Mouse (Mus musculus): Measurements from ENCODE around the gene Rbm4. TPM values are rescaled to one million over a fixed set of nuclear protein-coding genes. Genes with fewer than 3 reads are reported as not detected.

The Rbm4 gene
- polyA plus RNA-seq, 1 experiment from 2014 or later = 22.2 TPM

- ATAC-seq (ENCODE audit: low FRiP score, low TSS enrichment) = no peak
These were observed 54.6 kb downstream of the Rbm4 start for GRCm38 (mm10) chr19:4739053-4739452.

DNA sequence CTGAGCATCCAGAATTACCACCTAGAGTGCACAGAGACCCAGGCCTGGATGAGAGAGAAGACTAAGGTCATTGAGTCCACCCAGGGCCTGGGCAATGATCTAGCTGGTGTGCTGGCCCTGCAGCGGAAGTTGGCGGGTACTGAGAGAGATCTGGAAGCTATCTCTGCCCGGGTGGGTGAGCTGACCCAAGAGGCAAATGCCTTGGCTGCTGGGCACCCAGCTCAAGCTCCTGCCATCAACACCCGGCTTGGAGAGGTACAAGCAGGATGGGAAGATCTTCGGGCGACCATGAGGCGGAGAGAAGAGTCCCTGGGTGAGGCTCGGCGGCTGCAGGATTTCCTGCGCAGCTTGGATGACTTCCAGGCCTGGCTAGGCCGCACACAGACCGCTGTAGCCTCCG is 55.8 kb downstream of the Rbm4 start:
- no peaks in the 10 kb centered on the region for H3K27me3 ChIP-seq (ENCODE audit: control insufficient read depth, insufficient read depth, low read length)
- H3K4me3 ChIP-seq (ENCODE audit: low read depth, low read length) = no peak overlapping the region
- DNase-seq (ENCODE audit: low spot score) (no peak), ATAC-seq (ENCODE audit: low FRiP score, low TSS enrichment) (no peak)
- no peak overlapping the region for H3K4me2 ChIP-seq (replicated peaks; ENCODE audit: low read depth)
- H3K9ac ChIP-seq (ENCODE audit: low read length) = no peak overlapping the region
- no peaks in the 10 kb centered on the region for H3K9me3 ChIP-seq (ENCODE audit: control insufficient read depth, low read length)
- H3K36me3 ChIP-seq (ENCODE audit: control insufficient read depth, insufficient read depth, low read length) = no peaks in the 10 kb centered on the region; the same call in 1 of the 2 replicates
- 85% methylated on average over 13 of the region's 13 CpGs for WGBS
- no peak for TF ChIP-seq EP300 (optimal IDR thresholded peaks at IDR 0.05)
- H3K27ac ChIP-seq (replicated peaks) = no peak overlapping the region
- no peaks in the 10 kb centered on the region for H3K4me1 ChIP-seq (replicated peaks; ENCODE audit: control insufficient read depth, insufficient read depth)

More at GRCm38 (mm10) chr19:4739053-4739452, 54.6 kb downstream of the Rbm4 start:
- 96% methylated on average over 11 of the region's 11 CpGs for WGBS
- TF ChIP-seq EP300 (optimal IDR thresholded peaks at IDR 0.05) (no peak), CTCF (IDR thresholded peaks at IDR 0.05; ENCODE audit: low read depth) (no peak)
- no peaks in the 10 kb centered on the region for H3K9me3 ChIP-seq (ENCODE audit: control insufficient read depth, low read length)
- DNase-seq (ENCODE audit: low spot score) = no peak
- H3K27me3 ChIP-seq (ENCODE audit: control insufficient read depth, insufficient read depth, low read length) = no peaks in the 10 kb centered on the region
- H3K9ac ChIP-seq (ENCODE audit: low read length) = no peak overlapping the region
- no peak overlapping the region for H3K4me2 ChIP-seq (replicated peaks; ENCODE audit: low read depth)
- H3K4me3 ChIP-seq (ENCODE audit: low read depth, low read length) = no peak overlapping the region
- H3K36me3 ChIP-seq (ENCODE audit: control insufficient read depth, insufficient read depth, low read length) = no peaks in the 10 kb centered on the region; the same call in 1 of the 2 replicates
- no peaks in the 10 kb centered on the region for H3K4me1 ChIP-seq (replicated peaks; ENCODE audit: control insufficient read depth, insufficient read depth)
- H3K27ac ChIP-seq (replicated peaks) = no peak overlapping the region

Other genes starting within 250 kb of the Rbm4 start
- gene Lrfn4, start 178.2 kb downstream of the Rbm4 start, polyA plus RNA-seq (2015; fragmentation: Nextera tagmentation; extraction: Ambion mirVana) = 4.3 and 5.0 TPM in 2 replicates
- 46.4 and 49.4 TPM in 2 replicates for gene Rce1, start 168.3 kb downstream of the Rbm4 start, polyA plus RNA-seq (2015; fragmentation: Nextera tagmentation; extraction: Ambion mirVana)
- gene Gm960, start 95.2 kb downstream of the Rbm4 start, polyA plus RNA-seq (2015; fragmentation: Nextera tagmentation; extraction: Ambion mirVana) = 1.7 and 2.3 TPM in 2 replicates
- gene Sptbn2, start 82.7 kb downstream of the Rbm4 start, polyA plus RNA-seq (2015; fragmentation: Nextera tagmentation; extraction: Ambion mirVana) = 3.5 and 3.6 TPM in 2 replicates
- gene Rbm4b, start 37.4 kb downstream of the Rbm4 start, polyA plus RNA-seq (2015; fragmentation: Nextera tagmentation; extraction: Ambion mirVana) = 17.6 and 19.3 TPM in 2 replicates
- gene Gm21992, start 17.7 kb upstream of the Rbm4 start, polyA plus RNA-seq (2015; fragmentation: Nextera tagmentation; extraction: Ambion mirVana) = 16.0 and 19.1 TPM in 2 replicates
- gene Rbm14, start 17.7 kb upstream of the Rbm4 start, polyA plus RNA-seq (2015; fragmentation: Nextera tagmentation; extraction: Ambion mirVana) = 21.9 and 24.2 TPM in 2 replicates
- gene Ccs, start 45.4 kb upstream of the Rbm4 start, polyA plus RNA-seq (2015; fragmentation: Nextera tagmentation; extraction: Ambion mirVana) = 72.7 and 81.6 TPM in 2 replicates
- gene Ccdc87, start 45.5 kb upstream of the Rbm4 start, polyA plus RNA-seq (2015; fragmentation: Nextera tagmentation; extraction: Ambion mirVana) = 0.05 TPM in 1 of 2 replicates, not detected in the other
- gene Ctsf, start 61.2 kb upstream of the Rbm4 start, polyA plus RNA-seq (2015; fragmentation: Nextera tagmentation; extraction: Ambion mirVana) = 24.1 and 28.4 TPM in 2 replicates
- 1.3 and 2.3 TPM in 2 replicates for gene Actn3, start 84.0 kb upstream of the Rbm4 start, polyA plus RNA-seq (2015; fragmentation: Nextera tagmentation; extraction: Ambion mirVana)
- 6.4 and 7.3 TPM in 2 replicates for gene Zdhhc24, start 84.8 kb upstream of the Rbm4 start, polyA plus RNA-seq (2015; fragmentation: Nextera tagmentation; extraction: Ambion mirVana)
- gene Bbs1, start 112.7 kb upstream of the Rbm4 start, polyA plus RNA-seq (2015; fragmentation: Nextera tagmentation; extraction: Ambion mirVana) = 0.85 and 0.95 TPM in 2 replicates
- gene Dpp3, start 134.4 kb upstream of the Rbm4 start, polyA plus RNA-seq (2015; fragmentation: Nextera tagmentation; extraction: Ambion mirVana) = 91.0 and 94.4 TPM in 2 replicates
- gene Peli3, start 149.2 kb upstream of the Rbm4 start, polyA plus RNA-seq (2015; fragmentation: Nextera tagmentation; extraction: Ambion mirVana) = 0.85 and 1.2 TPM in 2 replicates
- 67.9 and 78.0 TPM in 2 replicates for gene Mrpl11, start 168.2 kb upstream of the Rbm4 start, polyA plus RNA-seq (2015; fragmentation: Nextera tagmentation; extraction: Ambion mirVana)
- 0.08 and 0.12 TPM in 2 replicates for gene Npas4, start 196.4 kb upstream of the Rbm4 start, polyA plus RNA-seq (2015; fragmentation: Nextera tagmentation; extraction: Ambion mirVana)
- 1.7 and 1.8 TPM in 2 replicates for gene Slc29a2, start 230.0 kb upstream of the Rbm4 start, polyA plus RNA-seq (2015; fragmentation: Nextera tagmentation; extraction: Ambion mirVana)
- gene B4gat1, start 244.9 kb upstream of the Rbm4 start, polyA plus RNA-seq (2015; fragmentation: Nextera tagmentation; extraction: Ambion mirVana) = 22.3 and 23.6 TPM in 2 replicates
- gene AC124502.3, start 245.0 kb upstream of the Rbm4 start, polyA plus RNA-seq (2015; fragmentation: Nextera tagmentation; extraction: Ambion mirVana) = 0.24 and 1.1 TPM in 2 replicates
- 42.3 and 45.6 TPM in 2 replicates for gene Brms1, start 247.5 kb upstream of the Rbm4 start, polyA plus RNA-seq (2015; fragmentation: Nextera tagmentation; extraction: Ambion mirVana)

Data from stomach, postnatal 0 days (tissue).